Mouse (Mus musculus) thymus, adult 18-20 months (tissue): Measurements from ENCODE around the gene Ccdc122.
A peak's percentile ranks its signal among the peaks of the same experiment; 100 is the strongest.

Source experiments
- DNase-seq, 2 experiments: peaks; one replicate each; pipeline ENCODE4 v3.0.0; 2022; ENCODE audit warnings: mixed read lengths in 2 of 2

The Ccdc122 gene

GRCm38 (mm10) chr14:77136936-77137335 is 100.4 kb downstream of the Ccdc122 start:
- no peak for DNase-seq

GRCm38 (mm10) chr14:77141324-77142282 is 105.0 kb downstream of the Ccdc122 start:
- no peak for DNase-seq

GRCm38 (mm10) chr14:77145103-77145502 is 108.5 kb downstream of the Ccdc122 start:
- no peak for DNase-seq

GRCm38 (mm10) chr14:77147635-77148034 is 111.1 kb downstream of the Ccdc122 start:
- no peak for DNase-seq

GRCm38 (mm10) chr14:77150556-77150955 is 114.0 kb downstream of the Ccdc122 start:
- no peak for DNase-seq

- DNase-seq: no peak
Measured at GRCm38 (mm10) chr14:77151431-77151830, 114.9 kb downstream of the Ccdc122 start.

GRCm38 (mm10) chr14:77156222-77156910 is 119.8 kb downstream of the Ccdc122 start, which contains the start of gene Enox1:
Gene Enox1 (plus strand): TSS chr14:77156763.
- peak in 1 of 2 experiments; percentile 5 for DNase-seq

GRCm38 (mm10) chr14:77156911-77157504 is 120.4 kb downstream of the Ccdc122 start:
- DNase-seq: peak in 1 of 2 experiments; percentile 3

GRCm38 (mm10) chr14:77157505-77157911 is 120.9 kb downstream of the Ccdc122 start:
- peak in 1 of 2 experiments; percentile 7 for DNase-seq

- no peak for DNase-seq
Measured at GRCm38 (mm10) chr14:77159397-77159796, 122.8 kb downstream of the Ccdc122 start.
